Mouse (Mus musculus): ENCODE measurements at regions not wholly inside any gene's neighbourhood (a gene's known extent, or its start where the extent isn't known, plus 50 kb on each side); places are given as distances from the start of the nearest gene placed in this dataset.
"Not testable (repeated sequence)": the region's sequence is repeated elsewhere in the genome, so short reads cannot be mapped to it uniquely, and the experiment has no call there.

GRCm38 (mm10) chr16:20836866-20837265 is 102.6 kb upstream of the Thpo start:
- no peak overlapping the region for H3K4me3 ChIP-seq
- no peak overlapping the region for H3K9ac ChIP-seq
- H3K27ac ChIP-seq = no peak overlapping the region
- WGBS = 25% methylated on average over 5 of the region's 5 CpGs
- H3K36me3 ChIP-seq = no peaks in the 10 kb centered on the region
- no peak for ATAC-seq (ENCODE audit: borderline replicate concordance, extremely low read depth, low FRiP score, low TSS enrichment)
- H3K9me3 ChIP-seq = no peaks in the 10 kb centered on the region
- H3K4me2 ChIP-seq = no peak overlapping the region
- no peaks in the 10 kb centered on the region for H3K27me3 ChIP-seq
- H3K4me1 ChIP-seq = 0 out of 2 replicates have a peak, but pooled peaks cover 13% of the 10 kb centered on the region

- H3K27me3 ChIP-seq; H3K27ac ChIP-seq; H3K4me3 ChIP-seq; H3K4me2 ChIP-seq; H3K36me3 ChIP-seq; ATAC-seq (ENCODE audit: borderline replicate concordance, extremely low read depth, low FRiP score, low TSS enrichment); H3K9me3 ChIP-seq; H3K9ac ChIP-seq: not testable (repeated sequence)
- 83% methylated on average over 10 of the region's 10 CpGs for WGBS
- peaks cover 21% of the 10 kb centered on the region; the same call in 1 of the 2 replicates for H3K4me1 ChIP-seq
These were observed 99.5 kb upstream of the Thpo start for GRCm38 (mm10) chr16:20833838-20834237.

- H3K9me3 ChIP-seq = no peaks in the 10 kb centered on the region
- ATAC-seq (ENCODE audit: borderline replicate concordance, extremely low read depth, low FRiP score, low TSS enrichment) = no peak
- no peak overlapping the region for H3K27ac ChIP-seq
- H3K4me2 ChIP-seq = no peak overlapping the region
- peaks cover 20% of the 10 kb centered on the region; the same call in 1 of the 2 replicates for H3K4me1 ChIP-seq
- H3K4me3 ChIP-seq = no peak overlapping the region
- 68% methylated on average over 8 of the region's 8 CpGs for WGBS
- no peaks in the 10 kb centered on the region for H3K36me3 ChIP-seq
- no peak overlapping the region for H3K9ac ChIP-seq
- H3K27me3 ChIP-seq = no peaks in the 10 kb centered on the region
These were observed 99.0 kb upstream of the Thpo start for GRCm38 (mm10) chr16:20833301-20833700.

GRCm38 (mm10) chr16:20829732-20830435 is 95.6 kb upstream of the Thpo start:
- peaks cover 7% of the 10 kb centered on the region; the same call in 1 of the 2 replicates for H3K4me1 ChIP-seq
- no peak overlapping the region for H3K27ac ChIP-seq
- H3K4me3 ChIP-seq = no peak overlapping the region
- H3K27me3 ChIP-seq = no peaks in the 10 kb centered on the region
- H3K36me3 ChIP-seq = no peaks in the 10 kb centered on the region
- H3K9ac ChIP-seq = no peak overlapping the region
- WGBS = 40% methylated on average over 6 of the region's 6 CpGs
- H3K4me2 ChIP-seq = no peak overlapping the region
- peak; percentile 59; the same call in 1 of the 2 replicates for ATAC-seq (ENCODE audit: borderline replicate concordance, extremely low read depth, low FRiP score, low TSS enrichment)
- H3K9me3 ChIP-seq = no peaks in the 10 kb centered on the region

DNA sequence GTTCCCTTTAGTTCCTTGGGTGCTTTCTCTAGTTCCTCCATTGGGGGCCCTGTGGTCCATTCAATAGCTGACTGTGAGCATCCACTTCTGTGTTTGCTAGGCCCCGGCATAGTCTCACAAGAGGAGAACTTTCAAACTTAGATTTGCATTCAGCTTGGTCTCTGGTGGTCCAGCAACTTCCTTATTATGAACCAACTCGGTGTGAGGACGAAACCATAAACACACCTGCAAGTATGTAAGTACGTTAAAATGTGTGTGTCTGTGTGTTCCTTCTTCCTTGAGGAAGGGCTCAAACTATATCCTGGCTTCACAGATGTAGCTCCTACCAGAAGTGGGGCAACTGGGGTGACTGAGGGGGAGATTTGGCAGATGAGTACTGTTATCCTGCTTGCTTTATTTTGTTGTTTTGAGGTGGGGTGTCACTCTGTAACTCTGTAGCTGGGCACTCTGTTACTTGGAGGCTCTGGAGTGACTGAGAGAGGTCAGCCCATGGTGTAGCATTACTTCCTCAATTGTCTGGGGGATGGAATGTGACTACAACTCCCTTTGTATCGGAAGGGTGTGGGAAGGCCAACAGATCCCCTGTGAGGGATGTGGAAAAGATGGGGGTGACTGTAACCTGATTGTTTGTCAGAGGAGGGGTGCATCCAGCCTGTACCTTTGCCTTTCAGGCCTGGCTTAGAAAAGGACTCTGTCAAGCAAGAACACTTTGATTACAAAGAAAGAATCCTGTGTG is 94.9 kb upstream of the Thpo start:
- peaks cover 7% of the 10 kb centered on the region; the same call in 1 of the 2 replicates for H3K4me1 ChIP-seq
- no peaks in the 10 kb centered on the region for H3K9me3 ChIP-seq
- no peak overlapping the region for H3K27ac ChIP-seq
- H3K4me3 ChIP-seq = no peak overlapping the region
- no peak overlapping the region for H3K9ac ChIP-seq
- no peak overlapping the region for H3K4me2 ChIP-seq
- no peaks in the 10 kb centered on the region for H3K36me3 ChIP-seq
- 82% methylated on average over 5 of the region's 5 CpGs for WGBS
- ATAC-seq (ENCODE audit: borderline replicate concordance, extremely low read depth, low FRiP score, low TSS enrichment) = no peak
- H3K27me3 ChIP-seq = no peaks in the 10 kb centered on the region

GRCm38 (mm10) chr16:20824226-20824625 is 89.9 kb upstream of the Thpo start:
- ATAC-seq (ENCODE audit: borderline replicate concordance, extremely low read depth, low FRiP score, low TSS enrichment) = no peak
- Histone ChIP-seq H3K9me3 (no peaks in the 10 kb centered on the region), H3K27ac (no peak overlapping the region), H3K27me3 (no peaks in the 10 kb centered on the region), H3K4me2 (no peak overlapping the region), H3K36me3 (no peaks in the 10 kb centered on the region), H3K4me1 (no peaks in the 10 kb centered on the region), H3K9ac (no peak overlapping the region), H3K4me3 (no peak overlapping the region)
- 79% methylated on average over 7 of the region's 7 CpGs for WGBS

DNA sequence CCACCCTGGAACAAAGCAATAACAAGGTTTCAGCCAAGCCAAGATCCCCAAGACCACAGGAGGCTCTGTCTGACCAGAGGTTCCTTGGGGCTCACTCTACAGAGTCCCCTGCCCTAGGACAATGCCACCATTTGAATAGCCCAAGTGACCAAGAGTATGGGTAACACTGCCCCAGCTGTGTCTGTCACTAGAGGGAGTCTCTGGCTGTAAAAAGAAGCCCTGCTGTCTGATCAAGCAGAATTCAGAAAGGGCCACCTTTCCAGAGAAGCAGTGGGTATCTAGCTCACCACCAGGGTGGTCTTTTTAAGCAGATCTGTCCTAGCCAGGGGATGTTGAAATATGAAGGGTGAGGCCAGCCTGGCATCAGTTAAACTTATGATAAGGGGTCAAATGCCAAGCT is 86.6 kb upstream of the Thpo start:
- no peak for ATAC-seq (ENCODE audit: borderline replicate concordance, extremely low read depth, low FRiP score, low TSS enrichment)
- H3K4me1 ChIP-seq = peaks cover 10% of the 10 kb centered on the region
- H3K36me3 ChIP-seq = no peaks in the 10 kb centered on the region
- H3K4me3 ChIP-seq = no peak overlapping the region
- no peaks in the 10 kb centered on the region for H3K9me3 ChIP-seq
- H3K4me2 ChIP-seq = no peak overlapping the region
- no peaks in the 10 kb centered on the region for H3K27me3 ChIP-seq
- H3K9ac ChIP-seq = no peak overlapping the region
- H3K27ac ChIP-seq = no peak overlapping the region

DNA sequence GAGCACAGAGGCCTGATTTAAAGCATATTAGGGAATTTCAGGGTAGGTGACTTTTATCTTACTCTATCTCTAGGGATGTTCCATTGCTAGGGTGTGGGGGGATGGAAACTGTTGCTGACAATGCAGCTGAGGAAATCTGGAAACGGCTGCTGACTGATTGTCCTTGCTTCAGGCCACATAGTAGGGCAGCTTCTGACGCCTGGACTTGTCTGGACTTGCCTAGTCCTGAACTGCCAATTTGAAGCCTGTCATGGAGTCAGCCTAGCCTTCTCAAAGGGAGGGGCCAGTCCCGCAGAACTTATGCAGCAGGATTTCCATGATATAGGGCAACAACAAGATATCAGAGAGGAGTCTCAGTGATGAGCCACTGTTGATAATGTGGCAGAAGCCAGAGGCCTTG is 85.3 kb upstream of the Thpo start:
- H3K4me1 ChIP-seq = peaks cover 10% of the 10 kb centered on the region
- H3K36me3 ChIP-seq = no peaks in the 10 kb centered on the region
- ATAC-seq (ENCODE audit: borderline replicate concordance, extremely low read depth, low FRiP score, low TSS enrichment) = no peak
- H3K27ac ChIP-seq = no peak overlapping the region
- H3K4me2 ChIP-seq = no peak overlapping the region
- H3K27me3 ChIP-seq = no peaks in the 10 kb centered on the region
- H3K4me3 ChIP-seq = no peak overlapping the region
- H3K9me3 ChIP-seq = no peaks in the 10 kb centered on the region
- H3K9ac ChIP-seq = no peak overlapping the region
- WGBS = 71% methylated on average over 3 of the region's 3 CpGs

DNA sequence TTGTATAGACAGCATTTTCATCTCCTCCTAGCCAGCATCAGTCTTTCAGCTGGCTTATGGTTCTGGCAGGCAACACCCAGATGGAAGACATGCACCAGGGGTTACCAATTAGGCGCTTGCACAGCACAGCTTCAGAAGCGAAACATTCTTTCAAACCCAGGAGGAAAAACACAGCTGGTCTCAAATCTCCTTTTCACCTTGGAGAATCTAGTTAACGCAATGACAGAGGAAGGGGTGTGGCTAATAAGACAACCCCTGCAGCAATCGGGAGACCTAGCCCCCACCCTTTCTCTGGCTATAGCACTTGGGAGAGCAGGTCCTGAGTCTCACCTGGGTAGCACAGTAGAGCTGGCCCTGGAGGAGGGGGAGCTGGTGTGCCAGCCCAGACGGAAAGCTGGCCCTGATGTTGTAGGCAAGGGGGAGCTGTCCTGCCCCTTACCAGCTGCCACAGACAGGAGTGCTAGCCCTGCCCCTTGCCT is 84.4 kb upstream of the Thpo start:
- Histone ChIP-seq H3K4me2 (0 out of 2 replicates have a peak overlapping the region, but pooled peaks have one; percentile 8), H3K27ac (no peak overlapping the region), H3K9me3 (no peaks in the 10 kb centered on the region), H3K27me3 (no peaks in the 10 kb centered on the region), H3K4me1 (peaks cover 10% of the 10 kb centered on the region), H3K4me3 (no peak overlapping the region), H3K9ac (no peak overlapping the region), H3K36me3 (no peaks in the 10 kb centered on the region)
- WGBS = 26% methylated on average over 5 of the region's 5 CpGs
- peak; percentile 31; the same call in 1 of the 2 replicates for ATAC-seq (ENCODE audit: borderline replicate concordance, extremely low read depth, low FRiP score, low TSS enrichment)

GRCm38 (mm10) chr16:20814976-20815375 is 80.7 kb upstream of the Thpo start:
- no peak for ATAC-seq (ENCODE audit: borderline replicate concordance, extremely low read depth, low FRiP score, low TSS enrichment)
- Histone ChIP-seq H3K36me3 (no peaks in the 10 kb centered on the region), H3K9ac (no peak overlapping the region), H3K4me1 (peaks cover 10% of the 10 kb centered on the region), H3K4me3 (no peak overlapping the region), H3K9me3 (no peaks in the 10 kb centered on the region), H3K27me3 (no peaks in the 10 kb centered on the region), H3K27ac (no peak overlapping the region), H3K4me2 (no peak overlapping the region)
- WGBS = 58% methylated on average over 2 of the region's 2 CpGs

GRCm38 (mm10) chr16:20814240-20814639 is 79.9 kb upstream of the Thpo start:
- no peaks in the 10 kb centered on the region for H3K36me3 ChIP-seq
- peaks cover 10% of the 10 kb centered on the region for H3K4me1 ChIP-seq
- H3K9ac ChIP-seq = no peak overlapping the region
- H3K27me3 ChIP-seq = no peaks in the 10 kb centered on the region
- no peak overlapping the region for H3K4me3 ChIP-seq
- no peaks in the 10 kb centered on the region for H3K9me3 ChIP-seq
- H3K4me2 ChIP-seq = no peak overlapping the region
- no peak for ATAC-seq (ENCODE audit: borderline replicate concordance, extremely low read depth, low FRiP score, low TSS enrichment)
- no peak overlapping the region for H3K27ac ChIP-seq

GRCm38 (mm10) chr16:20812025-20812424 is 77.7 kb upstream of the Thpo start:
- H3K9ac ChIP-seq; H3K4me3 ChIP-seq; H3K9me3 ChIP-seq; H3K27me3 ChIP-seq; H3K4me2 ChIP-seq; H3K27ac ChIP-seq; H3K4me1 ChIP-seq; H3K36me3 ChIP-seq; ATAC-seq (ENCODE audit: borderline replicate concordance, extremely low read depth, low FRiP score, low TSS enrichment): not testable (repeated sequence)
- 87% methylated on average over 5 of the region's 5 CpGs for WGBS

All from lung, embryonic 15.5 days (tissue).